Mouse (Mus musculus) C2C12 (cell line): Measurements from ENCODE around the gene Ltbp2. TPM values are rescaled to one million over a fixed set of nuclear protein-coding genes. Genes with fewer than 3 reads are reported as not detected.

Experiments used
- H3K27me3 ChIP-seq: one replicate; pipeline ENCODE4 v1.6.1; 2011; ENCODE audit not compliant: control insufficient read depth, insufficient read depth, insufficient read length
- H3K36me3 ChIP-seq: one replicate; pipeline ENCODE4 v1.6.1; 2011; ENCODE audit not compliant: control insufficient read depth, insufficient read depth
- H3K4me3 ChIP-seq: one replicate; pipeline ENCODE4 v1.5.1; 2011; ENCODE audit warnings: mild to moderate bottlenecking, control low read depth; ENCODE audit not compliant: poor library complexity, insufficient read depth, severe bottlenecking
- H3K79me2 ChIP-seq: one replicate; pipeline ENCODE4 v1.6.1; 2011; ENCODE audit not compliant: control insufficient read depth, insufficient read depth
- H3K79me3 ChIP-seq: one replicate; pipeline ENCODE4 v1.6.1; 2011; ENCODE audit warnings: low read depth, control low read depth
- H3ac ChIP-seq: one replicate; pipeline ENCODE3; 2011; ENCODE audit warnings: low read depth; ENCODE audit not compliant: control insufficient read depth, insufficient read length
- CEBPB ChIP-seq: IDR thresholded peaks from one replicate; pipeline ENCODE4 v1.6.1; 2011; ENCODE audit warnings: low read depth, mild to moderate bottlenecking, control low read depth, moderate library complexity
- CTCF ChIP-seq: IDR thresholded peaks from one replicate; pipeline ENCODE4 v1.5.1; 2011; ENCODE audit not compliant: control insufficient read depth, insufficient read depth, insufficient read length
- FOSL1 ChIP-seq: IDR thresholded peaks from one replicate; pipeline ENCODE4 v1.8.0; 2011; ENCODE audit warnings: mild to moderate bottlenecking, low read length; ENCODE audit not compliant: poor library complexity, insufficient read depth, severe bottlenecking
- MAX ChIP-seq: IDR thresholded peaks from one replicate; pipeline ENCODE4 v1.6.1; 2011; ENCODE audit warnings: mild to moderate bottlenecking, control low read depth
- MYOD1 ChIP-seq: IDR thresholded peaks from one replicate; pipeline ENCODE4 v1.6.1; 2011; ENCODE audit warnings: low read depth; ENCODE audit not compliant: control insufficient read depth, insufficient read length
- MYOG ChIP-seq: IDR thresholded peaks from one replicate; pipeline ENCODE4 v1.6.1; 2011; ENCODE audit not compliant: control insufficient read depth, insufficient read length; ENCODE audit errors: extremely low read depth
- USF1 ChIP-seq: IDR thresholded peaks from one replicate; pipeline ENCODE4 v1.6.1; 2011; ENCODE audit warnings: low read depth, mild to moderate bottlenecking, control low read depth, moderate library complexity
- polyA plus RNA-seq: library from polyadenylated mRNA; unstranded; fragments of >200 nt; fragmentation: generic; extraction: Trizol; gene quantifications from one replicate; pipeline ENCODE4 v1.2.1, GENCODE M21; 2012; ENCODE audit warnings: missing spikeins

The Ltbp2 gene
- polyA plus RNA-seq, 1 experiment, result 49.5 TPM

DNA sequence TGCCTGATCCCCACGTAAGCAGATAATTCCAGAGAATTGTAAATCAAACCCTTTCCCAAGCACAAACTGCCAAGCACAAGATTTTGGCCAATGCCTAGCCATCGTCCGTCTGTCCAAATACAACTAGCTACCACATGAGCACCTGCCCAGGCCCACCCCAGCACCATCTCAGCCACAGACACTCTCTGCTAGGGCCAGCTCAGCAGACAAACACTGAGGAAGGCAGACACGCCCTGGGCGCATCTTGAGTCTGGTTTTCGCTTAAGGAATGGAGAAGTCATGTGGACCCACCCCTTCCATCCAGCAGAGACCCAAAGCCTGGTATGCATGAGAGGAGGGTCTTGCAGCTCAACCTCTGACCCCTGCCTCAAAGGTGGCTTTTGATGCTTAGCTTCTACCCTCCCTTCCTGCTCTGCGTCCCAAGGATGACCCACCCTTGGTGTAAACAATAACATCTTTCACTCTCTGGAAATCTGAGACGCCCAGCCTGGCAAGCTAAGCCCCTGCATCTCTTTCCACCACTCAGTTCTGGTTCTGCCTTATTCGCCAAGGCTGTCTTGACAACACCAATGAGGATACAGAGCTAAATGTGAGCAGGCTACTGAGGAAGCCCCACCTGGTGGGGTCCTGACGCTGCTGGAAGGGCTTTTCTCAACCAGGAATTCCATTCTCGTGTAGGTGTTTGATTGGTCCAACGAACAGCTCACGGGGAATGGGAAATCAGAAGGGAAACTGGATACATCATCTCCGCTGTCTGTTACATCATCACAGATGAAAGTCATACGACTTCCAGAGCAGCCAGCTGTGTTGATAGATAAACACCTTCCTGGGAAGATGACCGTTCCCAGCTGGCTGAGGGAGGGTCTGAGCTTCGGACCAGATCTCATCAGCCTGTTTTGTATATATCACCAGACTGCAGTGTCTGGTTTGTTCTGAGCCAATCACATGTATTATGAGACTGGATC is 17.9 kb downstream of the Ltbp2 start:
- H3K79me3 ChIP-seq, result peaks cover under 1% of the 10 kb centered on the region

DNA sequence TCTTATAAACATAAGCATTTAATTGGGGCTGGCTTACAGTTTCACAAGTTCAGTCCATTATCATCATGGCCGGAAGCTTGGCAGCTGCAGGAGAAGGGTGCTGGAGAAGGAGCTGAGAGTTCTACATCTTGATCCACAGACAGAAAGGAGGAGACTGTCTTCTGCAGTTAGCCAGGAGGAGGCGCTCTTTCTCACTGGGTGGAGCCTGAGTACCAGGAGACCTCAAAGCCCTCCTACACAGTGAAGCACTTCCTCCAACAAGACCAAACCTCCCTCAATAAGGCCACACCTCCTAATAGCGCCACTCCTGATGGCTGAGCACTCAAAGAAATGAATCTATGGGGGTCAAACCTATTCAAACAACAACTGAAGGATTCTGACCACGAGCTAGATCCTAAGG is 18.6 kb downstream of the Ltbp2 start:
- Histone ChIP-seq H3ac (no peak overlapping the region), H3K79me3 (no peaks in the 10 kb centered on the region), H3K27me3 (no peaks in the 10 kb centered on the region), H3K4me3 (no peak overlapping the region), H3K36me3 (peaks cover 56% of the 10 kb centered on the region), H3K79me2 (peaks cover 50% of the 10 kb centered on the region)
- no peak for TF ChIP-seq MYOG
- TF ChIP-seq CEBPB, result no peak
- no peak for TF ChIP-seq MYOD1
- no peak for TF ChIP-seq FOSL1
- TF ChIP-seq MAX, result no peak
- TF ChIP-seq USF1, result no peak
- no peak for TF ChIP-seq CTCF

More for the DNA sequence above, 17.9 kb downstream of the Ltbp2 start:
- Histone ChIP-seq H3ac (no peak overlapping the region), H3K36me3 (peaks cover 53% of the 10 kb centered on the region), H3K79me2 (peaks cover 57% of the 10 kb centered on the region), H3K27me3 (no peaks in the 10 kb centered on the region), H3K4me3 (no peak overlapping the region)
- no peak for TF ChIP-seq USF1
- no peak for TF ChIP-seq CTCF
- no peak for TF ChIP-seq CEBPB
- no peak for TF ChIP-seq MYOG
- TF ChIP-seq MYOD1, result no peak
- TF ChIP-seq MAX, result no peak
- TF ChIP-seq FOSL1, result no peak

DNA sequence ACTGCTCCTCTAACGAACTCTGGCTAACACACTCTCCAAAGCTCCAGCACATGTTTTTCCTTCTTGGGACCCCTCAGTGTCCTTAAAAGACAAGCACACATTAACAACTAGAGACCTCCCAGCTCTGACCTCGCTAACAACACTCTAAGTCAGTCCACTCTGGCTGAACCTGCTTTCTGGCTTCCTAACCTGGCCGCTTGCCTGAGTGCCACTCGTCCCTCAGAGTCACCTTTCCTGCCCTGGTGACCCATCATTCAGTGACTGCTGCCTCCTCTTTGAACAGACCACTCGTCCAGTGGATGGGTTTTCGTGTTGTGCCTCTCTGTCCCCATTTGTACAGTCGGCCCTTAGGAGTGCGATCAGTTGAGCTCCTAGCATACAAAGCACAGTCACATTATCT is 19.8 kb downstream of the Ltbp2 start:
- H3K79me2 ChIP-seq, result peaks cover 38% of the 10 kb centered on the region
- peaks cover 58% of the 10 kb centered on the region for H3K36me3 ChIP-seq
- H3K4me3 ChIP-seq, result no peak overlapping the region
- TF ChIP-seq FOSL1, result no peak
- TF ChIP-seq USF1, result no peak
- no peak for TF ChIP-seq MYOD1
- TF ChIP-seq CEBPB, result no peak
- TF ChIP-seq MAX, result no peak
- no peak for TF ChIP-seq CTCF
- no peak for TF ChIP-seq MYOG
- no peaks in the 10 kb centered on the region for H3K79me3 ChIP-seq
- H3ac ChIP-seq, result no peak overlapping the region
- no peaks in the 10 kb centered on the region for H3K27me3 ChIP-seq

DNA sequence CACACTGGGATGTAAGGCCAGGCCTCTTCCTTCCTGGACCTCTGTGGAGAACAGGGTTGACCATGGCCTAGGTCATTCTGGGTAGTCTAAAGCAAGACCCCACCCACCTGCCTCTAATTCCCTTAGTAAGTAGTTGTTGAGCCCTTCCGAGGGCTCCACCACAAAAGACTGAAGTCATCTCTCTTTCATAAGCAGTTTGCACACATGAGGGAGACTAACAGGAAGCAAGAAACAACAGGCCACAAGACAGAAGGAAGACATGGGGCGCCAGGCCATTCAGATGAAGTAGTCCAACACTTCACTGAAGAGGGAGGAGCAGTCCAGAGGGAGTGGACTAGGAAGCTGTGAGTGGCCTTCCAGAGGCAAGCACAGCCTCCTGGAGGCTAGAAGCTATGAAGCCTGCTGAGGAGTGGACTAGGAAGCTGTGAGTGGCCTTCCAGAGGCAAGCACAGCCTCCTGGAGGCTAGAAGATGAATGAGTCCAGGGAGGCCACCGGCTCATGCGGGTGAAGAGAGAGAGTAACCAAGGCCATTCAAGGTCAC is 21.2 kb downstream of the Ltbp2 start:
- H3K4me3 ChIP-seq, result no peak overlapping the region
- peaks cover 26% of the 10 kb centered on the region for H3K79me2 ChIP-seq
- peaks cover 55% of the 10 kb centered on the region for H3K36me3 ChIP-seq
- H3K27me3 ChIP-seq, result no peaks in the 10 kb centered on the region
- TF ChIP-seq CEBPB (no peak), MAX (no peak), FOSL1 (no peak), MYOD1 (no peak), MYOG (no peak), USF1 (no peak), CTCF (no peak)
- H3ac ChIP-seq, result no peak overlapping the region
- H3K79me3 ChIP-seq, result no peaks in the 10 kb centered on the region

DNA sequence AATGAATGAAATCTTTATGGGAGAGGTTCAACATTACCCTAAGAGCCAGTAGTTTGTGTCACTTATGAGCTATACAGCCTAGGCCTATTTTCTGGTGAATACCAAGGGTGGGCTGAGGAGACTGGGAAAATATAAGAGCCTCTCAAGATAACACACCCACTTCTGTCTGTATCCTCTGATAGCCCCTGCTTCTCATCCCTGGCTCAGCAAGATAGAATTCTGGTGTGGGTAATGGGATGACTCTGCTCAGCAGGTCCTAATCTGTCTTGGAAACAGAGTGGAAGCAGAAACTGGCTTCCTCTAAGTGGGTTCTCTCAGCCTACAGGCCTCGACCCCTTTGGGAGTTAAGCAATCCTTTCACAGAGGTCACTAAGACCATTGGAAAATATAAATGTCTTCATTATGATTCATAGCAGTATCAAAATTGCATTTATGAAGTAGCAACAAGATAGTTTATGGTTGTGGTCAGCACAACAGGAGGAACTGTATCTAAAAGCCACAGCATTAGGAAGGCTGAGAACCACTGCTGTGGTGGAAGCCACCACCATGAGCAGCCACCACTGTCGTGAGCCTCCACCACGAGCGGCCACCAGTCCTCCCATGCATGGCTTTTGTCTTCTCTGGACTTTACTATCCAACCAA is 21.8 kb downstream of the Ltbp2 start:
- Histone ChIP-seq H3K79me2 (peaks cover 26% of the 10 kb centered on the region), H3K27me3 (no peaks in the 10 kb centered on the region), H3K36me3 (peaks cover 50% of the 10 kb centered on the region), H3K79me3 (no peaks in the 10 kb centered on the region), H3K4me3 (no peak overlapping the region), H3ac (no peak overlapping the region)
- no peak for TF ChIP-seq USF1
- TF ChIP-seq MYOG, result no peak
- TF ChIP-seq FOSL1, result no peak
- TF ChIP-seq CEBPB, result peak; percentile 96
- peak; percentile 41 for TF ChIP-seq MYOD1
- TF ChIP-seq MAX, result peak; percentile 58
- TF ChIP-seq CTCF, result no peak
